Mouse (Mus musculus) layer of hippocampus, postnatal 25 days (tissue): ENCODE data around the gene Dedd2. TPM values are rescaled to one million over a fixed set of nuclear protein-coding genes. Genes with fewer than 3 reads are reported as not detected.

ENCODE experiments used
- DNase-seq, 2 experiments: peaks; one replicate each; pipeline ENCODE4 v3.0.0; 2022; ENCODE audit warnings: mixed read lengths in 2 of 2, low spot score in 1 of 2; ENCODE audit errors: extremely low spot score in 1 of 2
- total RNA-seq, 2 experiments: library from RNA; stranded (reverse); gene quantifications; 2 replicates each; pipeline ENCODE4 v1.2.3; 2021

Dedd2 gene
- total RNA-seq, 2 experiments from 2014 or later, result 24.0 to 26.4 TPM

- no peak for DNase-seq
Observed at GRCm38 (mm10) chr7:25247498-25247897, 27.1 kb upstream of the Dedd2 start.

DNA sequence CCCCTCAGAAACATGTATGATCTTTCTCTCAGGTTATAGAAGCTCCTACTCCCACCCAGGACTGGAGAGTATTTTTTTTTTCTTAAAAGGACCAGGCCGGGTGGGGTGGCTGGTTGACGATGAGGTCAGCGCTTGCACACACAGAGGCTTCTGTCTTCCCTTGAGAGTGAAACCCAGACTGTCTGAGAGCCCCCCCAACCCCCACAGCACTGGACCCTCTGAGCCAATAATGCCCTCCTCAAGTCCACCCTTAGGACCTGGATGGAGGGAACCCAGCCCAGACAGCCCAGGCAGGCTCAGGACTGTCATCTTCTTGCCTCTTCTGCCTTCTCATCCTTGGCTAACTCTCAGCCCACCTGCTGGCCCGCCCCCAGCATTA, 26.3 kb upstream of the Dedd2 start:
- no peak for DNase-seq

- peak; percentile 72 to 75 for DNase-seq
Observed at GRCm38 (mm10) chr7:25246079-25246758, 25.8 kb upstream of the Dedd2 start.

DNA sequence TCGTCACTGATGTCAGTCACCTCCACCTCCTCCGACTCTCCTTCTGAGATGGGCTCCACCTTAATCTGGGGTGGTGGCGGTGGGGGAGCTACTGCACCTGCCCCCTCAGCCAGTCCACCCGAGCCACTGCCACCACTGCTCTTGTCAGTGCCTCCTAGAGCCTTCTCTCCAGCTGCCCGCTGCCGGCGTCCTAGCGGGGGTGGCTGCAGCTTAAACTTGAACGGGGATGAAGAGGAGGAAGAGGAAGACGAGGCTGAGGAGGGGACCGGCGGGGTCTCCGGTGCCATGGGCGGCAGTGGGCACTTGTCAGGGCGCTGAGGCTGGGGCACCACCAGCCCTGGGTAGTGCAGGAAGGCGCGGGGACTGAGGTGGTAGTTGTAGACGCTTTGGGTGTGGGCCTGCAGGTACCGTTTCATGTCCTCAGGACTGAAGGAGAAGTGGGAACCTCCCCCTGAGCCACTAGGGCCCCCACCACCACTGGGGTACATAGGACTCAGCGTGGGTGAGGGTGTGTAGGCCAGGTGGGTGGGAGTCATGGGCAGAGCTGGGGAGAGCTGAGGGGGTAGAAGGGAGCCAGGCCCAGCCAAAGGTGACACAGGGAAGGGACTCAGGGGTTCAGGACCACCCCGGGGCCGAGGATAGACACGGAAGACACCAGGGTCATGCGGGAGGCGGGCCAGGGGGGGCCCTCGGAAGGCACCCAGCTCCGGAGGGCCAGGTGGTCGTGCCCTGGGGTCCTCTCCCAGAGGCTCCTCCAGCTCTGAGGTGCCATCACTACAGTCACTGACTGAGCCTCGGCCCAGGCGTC, 24.4 kb upstream of the Dedd2 start:
- no peak for DNase-seq

GRCm38 (mm10) chr7:25243361-25243760, 22.9 kb upstream of the Dedd2 start:
- DNase-seq, result no peak

GRCm38 (mm10) chr7:25241062-25241461, 20.6 kb upstream of the Dedd2 start:
- peak in 1 of 2 experiments; percentile 58 for DNase-seq

DNA sequence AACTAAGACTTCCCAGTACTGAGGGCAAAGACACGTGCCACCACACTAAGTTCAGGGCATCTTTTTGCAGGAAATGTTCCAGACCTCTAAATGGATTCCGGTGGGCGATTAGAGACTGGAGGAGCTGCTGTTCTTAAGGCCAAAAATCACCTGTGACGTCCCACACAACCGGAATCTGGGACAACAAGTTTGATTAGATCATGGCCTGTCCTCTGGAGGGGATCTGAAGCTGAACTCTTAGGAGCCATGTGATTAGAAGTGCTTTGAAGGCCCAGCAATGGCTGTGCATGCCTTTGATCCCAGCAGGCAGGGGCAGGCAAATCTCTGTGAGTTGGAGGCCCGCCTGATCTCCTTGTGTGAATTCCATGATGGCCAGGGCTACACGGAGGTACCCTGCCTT, 20.2 kb upstream of the Dedd2 start:
- no peak for DNase-seq

DNA sequence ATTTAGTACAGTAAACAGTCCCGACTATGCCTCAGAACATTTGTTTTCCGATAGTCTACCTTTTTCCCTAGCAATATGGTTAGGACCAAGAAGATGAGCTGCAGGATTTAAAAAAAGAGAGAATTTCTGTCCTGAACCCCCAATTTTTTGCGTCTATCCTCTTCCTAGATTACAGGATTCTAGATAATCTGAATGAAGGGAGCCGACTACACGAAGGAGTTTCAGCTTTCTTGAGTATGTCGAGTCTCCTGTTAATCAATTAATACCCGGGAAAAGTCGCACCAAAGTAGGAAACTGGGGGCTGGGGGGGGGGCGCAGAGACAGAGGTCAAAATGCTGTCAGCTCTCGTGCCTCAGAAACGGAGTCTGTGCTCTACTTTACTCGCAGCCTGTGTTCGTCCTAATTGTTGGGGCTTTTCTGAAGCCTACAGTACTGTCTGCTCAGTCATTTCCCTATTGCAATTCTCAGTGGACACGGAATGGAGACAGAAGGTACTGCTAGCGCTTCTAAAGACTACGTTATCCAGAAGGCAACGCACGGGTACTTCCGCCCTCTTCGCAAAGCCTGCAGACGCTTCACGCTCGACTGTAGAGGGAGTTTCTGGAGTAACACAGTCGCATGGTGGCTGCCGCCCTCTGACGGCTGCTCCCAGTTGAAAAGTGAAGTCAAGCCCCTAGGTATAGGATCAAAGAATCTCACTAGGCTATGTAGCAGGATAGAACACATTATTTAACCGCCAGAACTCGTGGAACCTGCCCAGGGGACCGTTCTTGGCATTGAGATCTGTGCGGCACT, 18.6 kb upstream of the Dedd2 start:
- peak in 1 of 2 experiments; percentile 69 for DNase-seq

- peak; percentile 76 to 94 for DNase-seq
Observed at GRCm38 (mm10) chr7:25238015-25238706, 17.7 kb upstream of the Dedd2 start.

DNA sequence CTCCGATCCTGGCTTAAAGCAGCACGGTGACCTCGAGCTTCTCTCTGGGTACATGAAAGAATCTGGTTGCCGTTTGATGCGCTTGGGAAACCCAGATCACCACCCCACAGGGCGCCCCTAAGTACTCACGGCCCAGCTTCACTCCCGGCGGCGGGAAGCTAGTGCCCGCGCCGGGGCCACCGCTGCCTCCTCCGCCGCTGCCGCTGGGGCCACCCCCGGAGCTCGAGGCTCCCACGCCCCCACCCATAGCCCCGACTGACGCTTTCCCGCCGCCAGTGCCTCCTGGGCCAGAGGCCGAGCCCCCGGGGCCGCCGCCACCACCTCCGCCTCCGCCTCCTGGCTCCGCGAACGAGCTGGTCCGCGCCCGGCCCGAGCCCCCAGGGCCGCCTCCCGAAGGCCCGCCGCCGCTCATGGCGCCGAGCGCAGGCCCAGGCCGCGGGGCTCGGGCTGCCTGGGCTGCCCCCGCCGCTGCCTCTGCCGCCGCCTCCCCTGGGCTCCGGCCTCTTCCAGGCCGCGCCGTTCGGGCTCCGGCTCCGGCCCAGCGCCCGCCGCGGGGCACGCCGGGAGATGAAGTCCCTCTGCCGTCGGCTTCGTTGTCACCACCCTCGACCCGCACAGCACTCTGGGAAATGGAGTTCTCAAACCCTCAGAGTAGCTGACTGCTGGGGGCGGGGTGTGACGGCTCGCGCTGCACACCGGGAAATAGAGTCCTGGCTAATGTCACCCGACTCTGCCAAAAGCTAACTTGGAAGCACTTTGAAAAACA, 17.0 kb upstream of the Dedd2 start, which contains the start of gene Gsk3a:
TSS of gene Gsk3a (minus strand) at position 603 of the 766 bp plus-strand sequence.
- DNase-seq, result peak in 1 of 2 experiments; percentile 87

DNA sequence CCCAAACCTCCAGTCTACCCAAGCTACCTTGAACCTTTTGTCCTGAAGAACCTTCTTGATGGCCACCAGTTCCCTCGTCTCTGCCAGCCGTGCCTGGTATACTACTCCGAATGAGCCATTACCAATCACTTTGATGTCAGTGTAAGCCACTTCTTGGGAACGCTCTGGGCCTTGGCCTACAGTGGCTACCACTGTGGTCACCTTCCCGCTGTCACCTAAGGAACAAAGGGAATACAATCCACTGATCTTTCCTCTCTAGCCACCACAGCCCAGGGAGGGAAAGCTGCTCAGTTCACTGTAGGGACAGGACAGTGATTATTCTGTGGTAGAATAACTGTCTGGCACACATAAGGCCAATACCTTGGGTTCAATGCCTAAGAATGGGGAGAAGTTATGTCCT, 15.1 kb upstream of the Dedd2 start:
- DNase-seq, result no peak

DNA sequence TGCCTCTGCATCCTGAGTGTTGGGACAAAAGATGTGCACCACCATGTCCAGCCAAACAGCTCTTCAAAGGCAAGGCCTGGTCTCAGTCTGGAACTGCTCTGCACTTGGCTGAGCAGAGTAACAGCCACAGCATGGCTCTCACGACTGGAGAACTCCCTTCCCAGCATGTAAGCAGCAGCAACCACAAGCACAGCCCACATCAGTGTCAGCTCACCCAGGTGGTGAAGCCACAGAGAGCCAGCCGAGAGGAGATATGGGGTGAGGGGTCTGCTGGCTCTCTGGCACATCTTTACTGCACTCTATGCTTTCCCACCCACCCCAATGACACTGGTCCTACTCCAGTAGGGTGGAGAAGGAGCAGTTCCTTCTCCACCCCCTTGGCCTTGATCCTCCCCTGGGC, 12.6 kb upstream of the Dedd2 start:
- DNase-seq, result no peak

- DNase-seq, result no peak
Observed at GRCm38 (mm10) chr7:25232101-25232648, 11.8 kb upstream of the Dedd2 start.

- no peak for DNase-seq
Observed at GRCm38 (mm10) chr7:25230690-25231285, 10.4 kb upstream of the Dedd2 start.

GRCm38 (mm10) chr7:25227523-25228300, 7.3 kb upstream of the Dedd2 start:
- no peak for DNase-seq

DNA sequence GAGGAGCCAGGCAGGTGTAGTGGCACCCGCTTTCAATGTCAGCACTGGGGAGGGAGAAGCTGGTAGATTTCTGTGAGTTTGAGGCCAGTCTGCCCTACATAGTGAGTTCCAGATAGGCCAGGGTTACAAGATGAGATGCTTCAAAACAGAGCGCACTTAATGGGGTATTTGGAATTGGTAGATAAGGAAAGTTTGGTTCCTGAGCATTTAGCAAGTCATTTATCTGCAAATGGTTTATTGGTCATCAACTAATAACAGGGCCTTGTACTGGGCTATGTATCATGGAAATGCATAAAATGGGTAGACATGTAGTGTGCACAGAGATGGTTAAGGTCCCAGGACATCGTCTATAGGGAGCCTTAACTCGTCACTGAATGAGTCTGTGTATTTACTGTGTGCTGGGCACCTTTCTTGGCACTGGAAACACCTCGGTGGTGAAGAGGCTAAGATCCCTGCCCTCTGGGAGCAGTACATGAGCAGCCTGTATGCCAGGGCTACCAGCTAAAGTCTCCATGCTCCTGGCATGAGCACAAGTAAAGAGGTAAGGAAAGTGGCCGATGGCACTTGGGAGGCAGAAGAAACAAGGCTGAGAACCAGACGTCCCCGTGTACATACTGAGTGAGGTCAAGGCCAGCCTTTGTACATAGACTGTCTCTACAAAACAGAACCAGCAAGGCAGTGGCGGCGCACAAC, 2.0 kb upstream of the Dedd2 start:
- DNase-seq, result no peak

DNA sequence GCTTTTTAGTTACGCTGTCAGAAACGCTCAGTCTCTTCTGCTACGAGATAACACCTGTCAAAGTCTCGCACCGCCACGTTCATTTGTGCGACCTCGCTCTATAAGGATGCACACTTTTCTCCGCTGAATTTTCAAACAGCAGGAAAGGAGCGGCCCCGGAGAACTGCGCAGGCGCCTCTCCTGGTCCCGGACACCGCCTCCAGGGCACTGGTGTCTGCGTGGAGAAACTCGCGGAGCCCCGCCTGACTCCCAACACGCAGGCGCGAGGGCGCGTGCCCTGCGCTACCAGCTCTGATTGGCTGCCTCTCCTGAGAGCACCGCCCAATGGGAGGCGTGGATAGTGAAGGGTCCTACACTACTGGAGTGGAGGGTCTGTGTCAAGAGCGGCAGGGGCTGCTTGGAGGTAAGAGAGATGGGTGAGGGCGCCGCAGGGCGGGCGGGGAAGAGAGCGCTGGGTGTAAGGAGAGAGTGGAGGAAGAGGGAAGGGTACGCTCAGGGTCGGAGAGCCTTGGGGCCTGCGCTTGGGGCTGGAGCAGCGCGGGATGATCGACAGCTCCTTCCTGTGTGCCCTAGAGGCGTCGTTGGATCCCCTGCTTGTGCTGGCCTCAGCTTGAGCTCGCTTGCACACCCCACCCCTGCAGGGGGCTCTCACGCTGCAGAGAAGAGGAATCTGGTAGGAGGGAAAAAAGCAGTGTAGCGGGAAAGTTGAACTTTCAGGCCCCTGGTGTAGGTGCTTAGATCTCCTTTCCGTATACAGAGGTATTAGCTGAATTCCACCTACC, 878 bp upstream of the Dedd2 start, which contains the start of gene Zfp526:
TSS of gene Zfp526 (plus strand) at position 324 of the 782 bp plus-strand sequence.
- peak; percentile 88 to 89 for DNase-seq
